Mouse (Mus musculus) heart, adult 9 months (tissue): ENCODE results near the gene Slc10a7.
A peak's percentile ranks its signal among the peaks of the same experiment; 100 is the strongest.
"Not testable (repeated sequence)": the region's sequence is repeated elsewhere in the genome, so short reads cannot be mapped to it uniquely, and the experiment has no call there.

Experiments
- DNase-seq, 2 experiments: peaks; one replicate each; pipeline ENCODE4 v3.0.0; 2022; ENCODE audit warnings: low spot score in 2 of 2

Slc10a7 gene

GRCm38 (mm10) chr8:78667399-78667798, 158.3 kb downstream of the Slc10a7 start:
- DNase-seq = no peak

GRCm38 (mm10) chr8:78668206-78668605, 159.1 kb downstream of the Slc10a7 start:
- no peak for DNase-seq

GRCm38 (mm10) chr8:78670241-78670640, 161.1 kb downstream of the Slc10a7 start:
- no peak for DNase-seq

GRCm38 (mm10) chr8:78678541-78679219, 169.5 kb downstream of the Slc10a7 start:
- DNase-seq = no peak

GRCm38 (mm10) chr8:78690795-78691194, 181.6 kb downstream of the Slc10a7 start:
- DNase-seq = no peak

- no peak for DNase-seq
These were observed 189.2 kb downstream of the Slc10a7 start for GRCm38 (mm10) chr8:78698331-78698741.

- no peak for DNase-seq
These were observed 194.1 kb downstream of the Slc10a7 start for GRCm38 (mm10) chr8:78703068-78703820.

GRCm38 (mm10) chr8:78705980-78706379, 196.8 kb downstream of the Slc10a7 start:
- no peak for DNase-seq

- DNase-seq = no peak
These were observed 200.9 kb downstream of the Slc10a7 start for GRCm38 (mm10) chr8:78709948-78710644.

- DNase-seq = no peak
These were observed 201.8 kb downstream of the Slc10a7 start for GRCm38 (mm10) chr8:78710961-78711360.

- no peak for DNase-seq
These were observed 205.7 kb downstream of the Slc10a7 start for GRCm38 (mm10) chr8:78714880-78715279.

GRCm38 (mm10) chr8:78716546-78716945, 207.4 kb downstream of the Slc10a7 start:
- no peak for DNase-seq

- not testable (repeated sequence) for DNase-seq
These were observed 208.0 kb downstream of the Slc10a7 start for GRCm38 (mm10) chr8:78717191-78717590.

GRCm38 (mm10) chr8:78719279-78720040, 210.3 kb downstream of the Slc10a7 start:
- no peak for DNase-seq

GRCm38 (mm10) chr8:78720041-78720414, 210.9 kb downstream of the Slc10a7 start:
- DNase-seq = peak in 1 of 2 experiments; percentile 12

GRCm38 (mm10) chr8:78721576-78721975, 212.4 kb downstream of the Slc10a7 start:
- no peak for DNase-seq

GRCm38 (mm10) chr8:78722201-78722600, 213.1 kb downstream of the Slc10a7 start:
- DNase-seq = no peak

GRCm38 (mm10) chr8:78724832-78725231, 215.7 kb downstream of the Slc10a7 start:
- DNase-seq = no peak

- DNase-seq = no peak
These were observed 219.1 kb downstream of the Slc10a7 start for GRCm38 (mm10) chr8:78728240-78728639.

- peak in 1 of 2 experiments; percentile 9 for DNase-seq
These were observed 223.3 kb downstream of the Slc10a7 start for GRCm38 (mm10) chr8:78732410-78732809.

GRCm38 (mm10) chr8:78732995-78733512, 223.9 kb downstream of the Slc10a7 start:
- DNase-seq = no peak
